Mouse (Mus musculus) midbrain, embryonic 12.5 days (tissue): Measurements from ENCODE around the gene Stk4. TPM values are rescaled to one million over a fixed set of nuclear protein-coding genes. Genes with fewer than 3 reads are reported as not detected.
"Not testable (repeated sequence)": the region's sequence is repeated elsewhere in the genome, so short reads cannot be mapped to it uniquely, and the experiment has no call there.

Experiments used
- ATAC-seq: fragments of 200-750 bp; cut with Nextera tagmentation; 2 replicates; pipeline ENCODE4 v1.8.0; 2017; ENCODE audit warnings: low read depth, moderate TSS enrichment, moderate library complexity; ENCODE audit not compliant: low FRiP score
- H3K27ac ChIP-seq: fragments of 300-500 bp; sonication (generic); replicated peaks from 2 replicates; pipeline ENCODE4 v1.5.1; 2016; ENCODE audit warnings: mild to moderate bottlenecking
- H3K27me3 ChIP-seq: fragments of 300-500 bp; sonication (generic); 2 replicates; pipeline ENCODE4 v1.6.1; 2016; ENCODE audit warnings: mild to moderate bottlenecking
- H3K36me3 ChIP-seq: fragments of 300-500 bp; sonication (generic); 2 replicates; pipeline ENCODE4 v1.6.1; 2016
- H3K4me1 ChIP-seq: fragments of 300-500 bp; sonication (generic); 2 replicates; pipeline ENCODE4 v1.6.1; 2016
- H3K4me2 ChIP-seq: fragments of 300-500 bp; sonication (generic); replicated peaks from 2 replicates; pipeline ENCODE4 v1.6.1; 2016; ENCODE audit warnings: mild to moderate bottlenecking, moderate library complexity
- H3K4me3 ChIP-seq: fragments of 300-500 bp; sonication (generic); 2 replicates; pipeline ENCODE4 v1.5.1; 2016; ENCODE audit warnings: mild to moderate bottlenecking
- H3K9ac ChIP-seq: fragments of 300-500 bp; sonication (generic); replicated peaks from 2 replicates; pipeline ENCODE4 v1.6.1; 2016; ENCODE audit warnings: mild to moderate bottlenecking, moderate library complexity
- H3K9me3 ChIP-seq: fragments of 300-500 bp; sonication (generic); 2 replicates; pipeline ENCODE4 v1.6.1; 2016; ENCODE audit warnings: mild to moderate bottlenecking
- WGBS: fragments of 180-500 bp; shearing (Covaris S2); methylation state at CpG from one replicate; pipeline ENCODE4 v1.1.7; 2016; 5-methylcytosine and 5-hydroxymethylcytosine counted together
- polyA plus RNA-seq: library from polyadenylated mRNA; unstranded; fragments of >200 nt; fragmentation: Nextera tagmentation; extraction: Ambion mirVana; gene quantifications from 2 replicates; pipeline ENCODE4 v1.2.1, GENCODE M21; 2016

The Stk4 gene
- polyA plus RNA-seq, 1 experiment from 2014 or later: 39.6 TPM

DNA sequence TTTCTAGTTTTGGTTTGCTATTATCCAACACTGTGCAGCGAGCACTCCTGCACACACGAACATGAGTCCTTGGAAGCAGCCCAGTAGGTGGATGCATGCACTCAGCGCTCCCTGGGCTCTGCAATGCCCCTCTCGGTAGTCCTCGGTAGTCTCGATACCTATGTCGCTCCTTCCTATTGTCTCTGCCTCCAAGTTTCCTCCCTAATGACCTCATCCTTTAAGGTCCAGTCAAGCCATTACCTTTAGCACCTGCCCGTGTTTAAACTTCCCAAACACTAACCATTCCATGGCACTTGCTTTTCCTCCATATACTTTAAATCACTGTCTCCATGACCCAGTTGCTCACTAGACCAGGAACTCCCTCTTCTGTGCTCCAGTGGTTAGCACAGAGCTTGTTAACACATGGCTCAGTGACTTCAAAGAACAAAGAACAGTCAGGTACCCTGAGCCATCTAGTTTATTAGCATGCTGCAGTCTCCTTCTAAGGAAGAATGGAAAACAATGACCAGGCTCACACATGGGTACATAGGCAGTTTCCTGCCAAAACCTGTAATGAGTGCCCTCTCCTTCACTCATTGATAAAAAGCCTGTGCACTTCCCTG is 10.4 kb upstream of the Stk4 start:
- H3K27ac ChIP-seq: no peak overlapping the region
- ATAC-seq: no peak
- H3K9ac ChIP-seq: no peak overlapping the region
- H3K4me2 ChIP-seq: no peak overlapping the region
- no peak overlapping the region for H3K4me3 ChIP-seq
- WGBS: 96% methylated on average over 8 of the region's 8 CpGs
- H3K36me3 ChIP-seq: peaks cover 92% of the 10 kb centered on the region
- H3K27me3 ChIP-seq: no peaks in the 10 kb centered on the region
- no peaks in the 10 kb centered on the region for H3K9me3 ChIP-seq
- H3K4me1 ChIP-seq: no peaks in the 10 kb centered on the region

DNA sequence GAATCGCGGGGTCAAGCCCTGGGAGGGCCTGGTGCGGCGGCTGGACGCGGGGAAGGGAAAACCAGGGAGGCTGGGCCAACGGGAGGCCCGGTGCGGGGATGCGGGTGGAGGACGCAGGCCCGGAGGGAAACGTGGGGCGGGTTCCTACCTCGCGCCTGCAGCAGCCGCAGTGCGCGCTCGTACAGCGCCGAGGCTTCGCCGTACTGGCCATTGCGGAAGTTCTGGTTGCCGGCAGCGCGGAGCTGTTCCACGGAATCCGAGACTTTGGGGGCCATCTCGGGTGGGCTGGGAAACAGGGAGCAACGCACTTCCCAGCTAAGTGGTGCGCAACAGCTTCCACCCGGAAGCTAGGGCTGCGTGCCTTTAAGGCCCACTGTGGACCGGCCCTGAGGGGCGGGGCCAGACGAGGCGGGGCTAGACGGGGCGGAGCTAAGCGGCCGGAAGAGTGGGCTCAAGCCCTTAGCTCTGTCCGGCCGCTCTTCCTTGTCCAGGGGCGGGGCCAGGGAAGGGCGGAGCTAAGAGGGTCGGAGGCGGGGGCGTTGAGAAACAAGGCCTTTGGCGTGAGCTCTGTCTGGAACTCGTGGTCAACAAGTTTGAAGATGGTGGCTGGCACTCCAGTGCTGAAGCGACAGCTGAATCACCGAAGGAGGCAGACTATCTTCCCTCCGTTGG is 779 bp downstream of the Stk4 start, which contains the start of gene Tomm34:
Tomm34 (minus strand) TSS at position 405 of the 672 bp plus-strand sequence.
- H3K36me3 ChIP-seq: peaks cover 12% of the 10 kb centered on the region; the same call in 1 of the 2 replicates
- H3K27me3 ChIP-seq: no peaks in the 10 kb centered on the region
- WGBS: under 1% methylated on average over 53 of the region's 55 CpGs
- H3K4me2 ChIP-seq: peak within 1 kb of the TSS; percentile 93
- H3K9me3 ChIP-seq: no peaks in the 10 kb centered on the region
- H3K4me1 ChIP-seq: peaks cover 33% of the 10 kb centered on the region
- peak within 1 kb of the TSS; percentile 84 for H3K9ac ChIP-seq
- peak; percentile 96 for ATAC-seq
- H3K27ac ChIP-seq: peak within 1 kb of the TSS; percentile 77
- H3K4me3 ChIP-seq: peak within 1 kb of the TSS; percentile 81

DNA sequence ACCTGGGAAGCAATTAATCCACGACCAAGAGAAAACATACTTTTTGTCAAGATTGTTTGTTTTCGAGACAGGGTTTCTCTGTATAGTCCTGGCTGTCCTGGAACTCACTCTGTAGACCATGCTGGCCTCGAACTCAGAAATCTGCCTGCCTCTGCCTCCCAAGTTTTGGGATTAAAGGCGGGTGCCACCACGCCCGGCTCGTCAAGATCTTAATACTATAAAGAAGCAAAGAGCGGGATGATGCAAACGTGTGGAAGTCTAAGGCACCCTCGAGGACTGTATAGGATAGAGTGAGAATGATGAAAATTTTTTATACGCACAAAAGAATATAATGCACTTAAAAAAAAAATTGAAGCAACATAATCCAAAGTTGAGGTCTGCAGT is 1.3 kb downstream of the Stk4 start:
- Histone ChIP-seq H3K27ac (peak overlapping the region; percentile 77; the same call in 1 of the 2 replicates), H3K4me3 (peak overlapping the region; percentile 81), H3K4me2 (peak overlapping the region; percentile 93), H3K4me1 (peaks cover 33% of the 10 kb centered on the region)
- not testable (repeated sequence) for H3K27me3 ChIP-seq, H3K9ac ChIP-seq, H3K36me3 ChIP-seq, ATAC-seq, H3K9me3 ChIP-seq
- WGBS: 77% methylated on average over 11 of the region's 11 CpGs

DNA sequence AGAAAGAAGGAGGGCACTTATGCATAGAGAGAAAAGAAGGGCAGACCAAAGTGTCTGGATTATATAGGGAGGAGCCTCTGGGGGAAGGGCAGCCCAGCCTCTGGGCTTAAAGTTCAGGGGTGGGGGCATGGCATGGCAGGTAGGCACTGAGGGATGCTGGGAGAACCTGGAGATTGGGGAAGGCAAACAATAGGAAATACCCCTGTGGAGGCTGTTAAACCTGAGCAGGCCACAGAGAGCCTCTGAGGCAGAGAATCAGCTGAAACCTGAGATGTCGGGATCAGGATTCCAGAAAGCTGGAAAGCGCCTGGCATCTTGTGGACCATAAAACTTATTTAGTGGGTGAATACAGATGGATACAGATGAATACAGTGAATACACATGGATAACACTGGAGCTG is 2.0 kb downstream of the Stk4 start:
- H3K4me2 ChIP-seq: no peak overlapping the region
- peaks cover 33% of the 10 kb centered on the region for H3K4me1 ChIP-seq
- H3K4me3 ChIP-seq: no peak overlapping the region
- ATAC-seq: no peak
- WGBS: 68% methylated on average over 2 of the region's 2 CpGs
- H3K27ac ChIP-seq: no peak overlapping the region
- H3K27me3 ChIP-seq: no peaks in the 10 kb centered on the region
- H3K36me3 ChIP-seq: peaks cover 3% of the 10 kb centered on the region; the same call in 1 of the 2 replicates
- H3K9ac ChIP-seq: no peak overlapping the region
- no peaks in the 10 kb centered on the region for H3K9me3 ChIP-seq

DNA sequence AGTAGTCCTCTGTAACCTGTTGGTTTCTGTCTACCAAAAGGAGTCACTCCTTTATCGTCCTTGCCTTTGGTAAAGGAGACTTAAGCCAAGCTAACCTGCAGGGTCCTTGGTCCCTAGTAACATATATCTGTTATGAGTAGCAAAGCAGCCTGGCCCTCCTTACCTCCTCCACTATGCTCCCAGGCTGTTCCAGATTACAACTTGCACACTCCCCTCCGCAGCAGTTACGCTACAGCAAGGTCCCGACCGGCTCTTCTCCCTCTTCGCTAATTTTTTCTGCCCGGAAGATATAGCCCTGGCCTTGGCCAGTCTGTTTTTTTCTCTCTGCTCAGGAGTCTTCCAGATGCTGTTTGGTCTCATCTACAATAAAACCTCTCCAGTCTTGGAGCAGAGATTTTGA is 3.0 kb downstream of the Stk4 start:
- Histone ChIP-seq H3K9me3 (no peaks in the 10 kb centered on the region), H3K36me3 (peaks cover 4% of the 10 kb centered on the region; the same call in 1 of the 2 replicates), H3K4me3 (no peak overlapping the region), H3K4me1 (peaks cover 32% of the 10 kb centered on the region), H3K27me3 (no peaks in the 10 kb centered on the region), H3K4me2 (no peak overlapping the region), H3K27ac (no peak overlapping the region), H3K9ac (no peak overlapping the region)
- 86% methylated on average over 7 of the region's 7 CpGs for WGBS
- no peak for ATAC-seq

DNA sequence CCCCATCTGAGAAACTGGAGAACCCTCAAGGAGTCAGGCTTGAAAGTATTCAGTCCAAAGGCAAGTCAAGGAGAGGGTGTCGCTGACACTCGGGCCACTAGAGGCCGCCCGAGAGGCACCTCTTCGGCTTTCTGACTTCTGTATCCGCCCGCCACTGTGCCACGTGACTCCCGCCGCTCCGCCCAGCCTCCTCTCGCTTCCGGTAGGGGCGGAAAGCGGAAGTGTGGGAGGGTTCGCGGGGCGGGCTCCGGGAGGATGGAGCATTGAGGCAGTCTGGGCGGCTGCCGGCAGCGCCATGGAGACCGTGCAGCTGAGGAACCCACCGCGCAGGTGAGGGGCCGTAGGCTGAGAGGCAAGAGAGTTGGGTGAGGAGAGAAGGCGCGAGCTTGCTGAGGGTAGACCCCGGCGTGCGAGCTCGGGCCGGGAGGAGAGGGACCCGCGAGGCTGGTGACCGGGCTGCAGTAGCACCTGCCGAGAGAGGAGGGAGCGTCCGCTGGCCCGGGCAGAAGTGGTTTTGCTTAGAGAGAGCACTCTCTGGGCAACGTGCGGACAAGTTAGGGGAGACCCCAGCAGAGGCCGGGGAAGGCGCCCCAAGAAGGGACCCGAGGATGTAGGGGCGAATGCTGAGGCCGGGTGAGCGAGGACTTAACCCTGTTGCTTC is 3.9 kb downstream of the Stk4 start:
- peak overlapping the region; percentile 93 for H3K4me3 ChIP-seq
- ATAC-seq: peak; percentile 81
- H3K27ac ChIP-seq: peak overlapping the region; percentile 7
- 0% methylated on average over 48 of the region's 48 CpGs for WGBS
- peak overlapping the region; percentile 94 for H3K4me2 ChIP-seq
- H3K9ac ChIP-seq: peak overlapping the region; percentile 76
- H3K9me3 ChIP-seq: no peaks in the 10 kb centered on the region
- H3K27me3 ChIP-seq: no peaks in the 10 kb centered on the region
- H3K4me1 ChIP-seq: peaks cover 25% of the 10 kb centered on the region
- H3K36me3 ChIP-seq: peaks cover 4% of the 10 kb centered on the region; the same call in 1 of the 2 replicates

DNA sequence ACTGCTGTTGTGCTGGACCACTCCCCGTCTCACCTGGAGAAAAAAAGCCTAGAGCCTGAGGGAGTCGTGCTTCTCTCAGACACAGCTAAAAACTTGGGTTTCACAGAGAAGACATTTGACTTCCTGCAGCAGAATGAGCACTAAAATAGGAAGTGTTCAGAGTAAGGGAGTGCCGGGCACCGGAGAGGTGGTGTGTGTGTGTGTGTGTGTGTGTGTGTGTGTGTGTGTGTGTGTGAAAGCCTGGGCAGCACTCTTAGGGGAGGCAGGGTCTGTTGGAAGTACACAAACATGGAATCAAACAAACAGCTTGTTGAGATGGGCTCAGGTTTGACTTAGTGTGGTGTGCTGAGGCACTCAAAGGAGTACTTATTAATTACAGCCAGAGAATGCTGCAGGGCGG is 5.0 kb downstream of the Stk4 start:
- Histone ChIP-seq H3K4me1 (peaks cover 15% of the 10 kb centered on the region), H3K36me3 (peaks cover 12% of the 10 kb centered on the region), H3K4me3 (peak overlapping the region; percentile 93), H3K27me3 (no peaks in the 10 kb centered on the region), H3K4me2 (peak overlapping the region; percentile 94), H3K9me3 (no peaks in the 10 kb centered on the region), H3K27ac (no peak overlapping the region), H3K9ac (peak overlapping the region; percentile 76)
- WGBS: 60% methylated on average over 5 of the region's 5 CpGs
- ATAC-seq: no peak

DNA sequence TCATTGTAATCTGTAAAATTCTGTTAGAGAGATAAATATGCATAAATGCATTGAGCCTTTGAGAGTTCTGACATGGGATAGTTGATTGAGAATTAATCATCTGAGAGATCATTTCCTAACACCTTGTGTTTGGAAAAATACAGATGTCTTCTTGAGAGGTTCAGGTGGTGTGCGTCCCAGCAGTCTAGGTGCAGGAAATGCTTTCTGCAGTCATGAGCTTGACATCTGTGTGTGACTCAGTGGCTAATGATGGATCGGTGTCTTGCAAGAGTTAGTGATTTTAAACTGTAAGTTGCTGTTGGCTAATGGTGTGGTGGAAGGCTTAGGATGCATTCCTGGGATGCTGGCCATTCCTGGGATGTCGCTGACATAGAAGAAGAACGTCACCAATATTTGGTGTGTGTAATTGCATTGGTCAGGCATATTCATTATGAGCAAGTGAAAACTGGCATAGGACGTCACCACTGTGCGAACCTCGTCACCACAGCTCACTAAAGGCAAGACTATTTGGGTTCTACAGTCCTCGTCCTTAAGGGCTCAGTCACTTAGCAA is 6.8 kb downstream of the Stk4 start:
- H3K27ac ChIP-seq: no peak overlapping the region
- no peaks in the 10 kb centered on the region for H3K9me3 ChIP-seq
- no peak overlapping the region for H3K9ac ChIP-seq
- H3K4me1 ChIP-seq: peaks cover 13% of the 10 kb centered on the region
- H3K27me3 ChIP-seq: no peaks in the 10 kb centered on the region
- no peak overlapping the region for H3K4me2 ChIP-seq
- 93% methylated on average over 8 of the region's 8 CpGs for WGBS
- ATAC-seq: no peak
- peaks cover 31% of the 10 kb centered on the region for H3K36me3 ChIP-seq
- no peak overlapping the region for H3K4me3 ChIP-seq

DNA sequence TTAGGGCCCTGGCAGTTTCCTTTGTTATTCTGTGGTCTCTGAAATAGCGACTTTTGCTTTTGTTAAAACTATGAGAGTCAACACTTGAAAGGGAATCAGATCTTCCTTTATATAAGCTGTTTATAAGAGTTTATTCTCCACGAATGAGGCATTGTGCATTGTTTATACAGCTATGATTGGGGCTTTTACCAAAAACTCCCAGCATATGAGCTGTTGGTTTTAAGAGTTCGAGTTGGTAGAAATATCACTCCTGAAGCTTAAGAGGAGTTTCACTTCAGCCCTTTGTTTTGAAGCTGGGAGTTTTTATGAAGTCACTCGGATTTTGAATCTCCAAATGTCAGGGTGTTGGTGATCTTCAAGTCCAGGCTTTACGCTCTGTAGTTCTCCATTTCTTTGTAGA is 7.8 kb downstream of the Stk4 start:
- H3K27me3 ChIP-seq: no peaks in the 10 kb centered on the region
- peaks cover 13% of the 10 kb centered on the region for H3K4me1 ChIP-seq
- H3K9ac ChIP-seq: no peak overlapping the region
- no peak for ATAC-seq
- 90% methylated on average over 5 of the region's 5 CpGs for WGBS
- peaks cover 39% of the 10 kb centered on the region for H3K36me3 ChIP-seq
- no peak overlapping the region for H3K4me2 ChIP-seq
- no peak overlapping the region for H3K4me3 ChIP-seq
- H3K9me3 ChIP-seq: no peaks in the 10 kb centered on the region
- H3K27ac ChIP-seq: no peak overlapping the region

DNA sequence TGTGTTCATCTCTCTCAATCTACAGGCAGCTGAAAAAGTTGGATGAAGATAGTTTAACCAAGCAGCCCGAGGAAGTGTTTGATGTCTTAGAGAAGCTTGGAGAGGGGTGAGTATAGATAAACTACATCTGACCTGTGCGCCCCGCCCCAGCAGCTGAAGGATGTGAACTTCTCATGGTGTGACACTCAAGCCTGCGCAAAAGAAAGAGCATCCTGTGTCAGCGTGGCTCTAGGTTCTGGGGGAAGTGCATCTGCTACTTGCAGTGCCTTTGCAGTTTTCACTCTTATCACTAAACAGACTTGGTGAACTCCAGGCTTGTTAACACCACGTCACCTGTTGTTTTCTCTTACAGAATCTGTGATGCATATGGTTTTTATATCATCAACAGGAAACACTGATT is 9.4 kb downstream of the Stk4 start:
- Histone ChIP-seq H3K4me2 (no peak overlapping the region), H3K36me3 (peaks cover 54% of the 10 kb centered on the region), H3K4me1 (peaks cover 12% of the 10 kb centered on the region), H3K27me3 (no peaks in the 10 kb centered on the region), H3K9me3 (no peaks in the 10 kb centered on the region), H3K9ac (no peak overlapping the region), H3K4me3 (no peak overlapping the region), H3K27ac (no peak overlapping the region)
- ATAC-seq: no peak
- 94% methylated on average over 6 of the region's 6 CpGs for WGBS

DNA sequence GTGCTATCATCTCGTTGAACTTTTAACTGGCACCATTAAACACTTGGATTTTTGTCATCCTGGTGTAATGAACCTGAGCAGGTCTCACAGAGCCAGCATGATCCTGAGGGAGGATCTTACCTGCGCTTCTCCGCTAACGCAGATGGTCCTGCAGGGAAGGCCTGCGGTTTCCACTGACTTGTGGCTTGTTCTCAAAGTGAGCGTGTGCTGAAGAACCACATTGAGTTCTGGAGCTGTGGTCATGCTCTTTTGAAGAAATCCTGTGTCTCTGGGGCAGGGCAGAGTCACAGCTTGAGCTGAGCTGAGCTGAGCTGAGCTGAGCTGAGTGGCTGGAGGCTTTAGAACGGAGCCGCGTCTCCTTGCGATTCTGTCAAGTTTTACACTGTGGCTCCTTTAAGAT is 11.5 kb downstream of the Stk4 start:
- no peak for ATAC-seq
- Histone ChIP-seq H3K4me3 (no peak overlapping the region), H3K9ac (no peak overlapping the region), H3K4me2 (no peak overlapping the region), H3K27me3 (no peaks in the 10 kb centered on the region), H3K9me3 (no peaks in the 10 kb centered on the region), H3K4me1 (no peaks in the 10 kb centered on the region), H3K27ac (no peak overlapping the region), H3K36me3 (peaks cover 67% of the 10 kb centered on the region)
- 96% methylated on average over 10 of the region's 10 CpGs for WGBS

DNA sequence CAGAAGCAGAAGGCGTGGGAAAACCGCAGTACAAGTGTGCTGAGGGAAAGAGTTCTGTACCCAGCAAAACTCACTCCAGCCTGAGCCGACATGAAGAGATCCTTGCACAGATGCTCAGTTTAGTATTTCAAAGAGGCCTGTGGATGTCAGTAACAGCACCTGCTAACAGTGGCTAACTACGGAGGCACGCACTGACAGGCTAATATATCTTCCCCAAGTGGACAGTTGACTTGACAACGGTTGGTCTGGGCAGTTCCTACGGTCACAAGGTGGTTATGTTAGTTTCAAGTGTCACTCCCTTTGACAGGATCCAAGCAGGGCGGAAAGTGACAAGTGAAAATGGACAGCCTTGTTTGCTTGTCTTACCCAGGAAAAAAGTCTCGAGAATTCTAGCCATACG is 12.1 kb downstream of the Stk4 start:
- WGBS: 95% methylated on average over 10 of the region's 10 CpGs
- no peak overlapping the region for H3K4me3 ChIP-seq
- H3K4me1 ChIP-seq: no peaks in the 10 kb centered on the region
- no peaks in the 10 kb centered on the region for H3K27me3 ChIP-seq
- no peaks in the 10 kb centered on the region for H3K9me3 ChIP-seq
- no peak overlapping the region for H3K27ac ChIP-seq
- ATAC-seq: no peak
- H3K4me2 ChIP-seq: no peak overlapping the region
- H3K9ac ChIP-seq: no peak overlapping the region
- H3K36me3 ChIP-seq: peaks cover 71% of the 10 kb centered on the region
